Mouse (Mus musculus) embryonic facial prominence, embryonic 11.5 days (tissue): ENCODE measurements around the gene Smu1. TPM values are rescaled to one million over a fixed set of nuclear protein-coding genes. Genes with fewer than 3 reads are reported as not detected.

ENCODE experiments used
- ATAC-seq: fragments of 200-750 bp; cut with Nextera tagmentation; replicated peaks from 2 replicates; pipeline ENCODE4 v1.8.0; 2017; ENCODE audit warnings: low read depth; ENCODE audit not compliant: insufficient number of reproducible peaks, low FRiP score, low TSS enrichment
- DNase-seq: peaks from one replicate; pipeline ENCODE4 v3.0.0-alpha.2; 2015; ENCODE audit warnings: low spot score
- H3K27ac ChIP-seq: fragments of 300-500 bp; sonication (generic); replicated peaks from 2 replicates; pipeline ENCODE4 v1.5.1; 2014; ENCODE audit warnings: mild to moderate bottlenecking, low read depth, low read length, control low read depth
- H3K27me3 ChIP-seq: fragments of 300-500 bp; sonication (generic); 2 replicates; pipeline ENCODE4 v1.6.1; 2014; ENCODE audit warnings: mild to moderate bottlenecking, low read length, moderate library complexity, mixed read lengths; ENCODE audit not compliant: control insufficient read depth, insufficient read depth
- H3K36me3 ChIP-seq: fragments of 300-500 bp; sonication (generic); replicated peaks from 2 replicates; pipeline ENCODE4 v1.6.1; 2014; ENCODE audit warnings: low read depth, mild to moderate bottlenecking, low read length, moderate library complexity, mixed read lengths; ENCODE audit not compliant: control insufficient read depth, insufficient read depth
- H3K4me1 ChIP-seq: fragments of 300-500 bp; sonication (generic); 2 replicates; pipeline ENCODE4 v1.6.1; 2014; ENCODE audit warnings: low read length, mixed read lengths; ENCODE audit not compliant: control insufficient read depth, insufficient read depth
- H3K4me2 ChIP-seq: fragments of 300-500 bp; sonication (generic); 2 replicates; pipeline ENCODE4 v1.6.1; 2014; ENCODE audit warnings: low read depth, mild to moderate bottlenecking, control low read depth, low read length, moderate library complexity
- H3K4me3 ChIP-seq: fragments of 300-500 bp; sonication (generic); 2 replicates; pipeline ENCODE4 v1.5.1; 2014; ENCODE audit warnings: low read depth, low read length, control low read depth
- H3K9ac ChIP-seq: fragments of 300-500 bp; sonication (generic); replicated peaks from 2 replicates; pipeline ENCODE4 v1.6.1; 2014; ENCODE audit warnings: mild to moderate bottlenecking, control low read depth, low read length
- H3K9me3 ChIP-seq: fragments of 300-500 bp; sonication (generic); replicated peaks from 2 replicates; pipeline ENCODE4 v1.6.1; 2016; ENCODE audit warnings: mild to moderate bottlenecking, low read length, inconsistent platforms, mixed read lengths; ENCODE audit not compliant: control insufficient read depth
- WGBS: fragments of 180-500 bp; shearing (Covaris S2); extraction: QIAGEN DNeasy Blood & Tissue Kit; methylation state at CpG from one replicate; pipeline ENCODE4 v1.1.7; 2014; 5-methylcytosine and 5-hydroxymethylcytosine counted together
- polyA plus RNA-seq: library from polyadenylated mRNA; unstranded; fragments of >200 nt; fragmentation: Nextera tagmentation; extraction: Ambion mirVana; gene quantifications from 2 replicates; pipeline ENCODE4 v1.2.1, GENCODE M21; 2014

Smu1 gene
- polyA plus RNA-seq, 1 experiment from 2014 or later = 203 TPM

DNA sequence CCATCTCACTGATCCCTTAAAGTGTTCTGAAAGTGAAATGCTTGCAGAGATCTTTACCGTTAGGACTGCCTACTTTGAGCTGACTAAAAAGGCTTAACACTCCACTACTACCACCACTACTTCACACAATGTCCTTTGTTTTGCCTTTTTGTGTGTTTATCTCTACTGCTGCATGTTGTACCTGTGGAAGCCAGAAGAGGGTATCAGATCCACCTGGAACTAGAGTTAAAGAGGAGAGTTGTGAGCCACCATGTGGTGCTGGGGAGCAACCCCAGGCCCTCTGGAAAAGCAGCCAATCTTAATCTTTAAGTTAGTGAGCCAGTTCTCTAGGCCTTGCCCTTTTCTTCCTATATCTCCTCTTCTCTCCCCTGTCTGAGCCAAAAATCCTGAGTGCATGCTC, 30.5 kb downstream of the Smu1 start:
- no peak overlapping the region for H3K9ac ChIP-seq
- H3K27me3 ChIP-seq = no peaks in the 10 kb centered on the region
- H3K4me1 ChIP-seq = no peaks in the 10 kb centered on the region
- H3K4me3 ChIP-seq = no peak overlapping the region
- DNase-seq (no peak), ATAC-seq (no peak)
- no peak overlapping the region for H3K27ac ChIP-seq
- H3K9me3 ChIP-seq = no peaks in the 10 kb centered on the region
- peaks cover 12% of the 10 kb centered on the region for H3K36me3 ChIP-seq
- no peak overlapping the region for H3K4me2 ChIP-seq
- WGBS = 92% methylated on average over 1 of the region's 1 CpGs

DNA sequence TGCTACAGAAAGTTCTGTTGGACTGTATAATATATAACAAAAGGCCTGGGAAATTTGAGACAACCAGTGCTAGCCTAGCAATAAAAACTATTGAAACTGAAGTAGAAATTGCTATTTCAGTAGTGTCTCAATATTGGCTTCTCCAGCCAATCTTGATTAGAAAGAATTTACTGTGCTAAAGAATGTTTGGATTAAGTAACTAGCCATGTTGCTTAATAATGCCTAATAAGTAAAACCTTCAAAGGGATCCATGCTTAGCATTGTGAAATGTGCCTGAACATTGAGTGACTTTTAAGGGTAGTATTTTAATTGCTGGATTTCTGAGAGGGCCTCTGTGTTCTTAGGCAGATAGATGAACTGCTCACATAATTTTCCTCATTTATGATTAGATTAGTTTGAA, 32.2 kb downstream of the Smu1 start:
- H3K36me3 ChIP-seq = peaks cover 10% of the 10 kb centered on the region
- no peak overlapping the region for H3K9ac ChIP-seq
- DNase-seq (no peak), ATAC-seq (no peak)
- H3K27me3 ChIP-seq = no peaks in the 10 kb centered on the region
- H3K9me3 ChIP-seq = no peaks in the 10 kb centered on the region
- no peak overlapping the region for H3K4me3 ChIP-seq
- H3K4me2 ChIP-seq = no peak overlapping the region
- H3K27ac ChIP-seq = no peak overlapping the region
- no peaks in the 10 kb centered on the region for H3K4me1 ChIP-seq

DNA sequence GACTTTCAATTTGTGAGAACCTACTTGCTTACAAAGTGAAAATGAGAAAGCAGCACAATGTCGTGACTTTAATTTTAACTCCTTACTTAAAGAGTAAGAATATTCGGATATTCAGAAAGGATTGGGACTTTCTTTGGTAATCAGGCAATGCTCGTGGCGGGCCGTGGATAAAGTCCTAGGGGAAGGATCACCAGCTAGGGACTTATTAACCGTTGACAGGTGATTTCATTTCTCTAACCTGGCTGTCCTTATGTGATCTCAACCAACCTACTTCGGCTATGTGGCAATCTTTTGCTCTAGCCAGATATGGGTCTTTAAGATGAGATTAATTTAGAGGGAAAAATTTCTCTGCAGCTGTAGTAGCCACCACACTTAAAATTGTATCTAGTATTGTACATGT, 32.6 kb downstream of the Smu1 start:
- DNase-seq = no peak
- WGBS = 82% methylated on average over 7 of the region's 7 CpGs
- no peak overlapping the region for H3K4me3 ChIP-seq
- H3K27me3 ChIP-seq = no peaks in the 10 kb centered on the region
- peaks cover 6% of the 10 kb centered on the region for H3K36me3 ChIP-seq
- H3K9me3 ChIP-seq = no peaks in the 10 kb centered on the region
- no peaks in the 10 kb centered on the region for H3K4me1 ChIP-seq
- H3K4me2 ChIP-seq = no peak overlapping the region
- no peak overlapping the region for H3K27ac ChIP-seq
- H3K9ac ChIP-seq = no peak overlapping the region
- no peak for ATAC-seq

GRCm38 (mm10) chr4:40722687-40723460, 34.8 kb downstream of the Smu1 start:
- Histone ChIP-seq H3K36me3 (peaks cover 6% of the 10 kb centered on the region; the same call in 1 of the 2 replicates), H3K4me3 (peak overlapping the region; percentile 88), H3K9me3 (no peaks in the 10 kb centered on the region), H3K27me3 (no peaks in the 10 kb centered on the region), H3K9ac (peak overlapping the region; percentile 98), H3K4me1 (no peaks in the 10 kb centered on the region), H3K4me2 (peak overlapping the region; percentile 51), H3K27ac (peak overlapping the region; percentile 99)
- ATAC-seq = peak; percentile 90
- under 1% methylated on average over 54 of the region's 62 CpGs for WGBS
- peak; percentile 79 for DNase-seq

- under 1% methylated on average over 47 of the region's 54 CpGs for WGBS
- Histone ChIP-seq H3K9me3 (no peaks in the 10 kb centered on the region), H3K36me3 (peaks cover 3% of the 10 kb centered on the region; the same call in 1 of the 2 replicates), H3K4me2 (peak within 1 kb of the TSS; percentile 51), H3K27ac (peak within 1 kb of the TSS; percentile 99), H3K4me3 (peak within 1 kb of the TSS; percentile 88), H3K9ac (peak within 1 kb of the TSS; percentile 98), H3K27me3 (no peaks in the 10 kb centered on the region), H3K4me1 (no peaks in the 10 kb centered on the region)
- peak; percentile 90 for ATAC-seq
- DNase-seq = peak; percentile 96
Measured at GRCm38 (mm10) chr4:40722011-40722666, 35.6 kb downstream of the Smu1 start, which contains the start of gene Dnaja1. Gene Dnaja1, plus strand, starts transcription at chr4:40722150.

GRCm38 (mm10) chr4:40720910-40721309, 36.8 kb downstream of the Smu1 start:
- Histone ChIP-seq H3K4me2 (no peak overlapping the region), H3K27ac (no peak overlapping the region), H3K4me1 (no peaks in the 10 kb centered on the region), H3K4me3 (no peak overlapping the region), H3K9me3 (no peaks in the 10 kb centered on the region), H3K27me3 (no peaks in the 10 kb centered on the region), H3K36me3 (no peaks in the 10 kb centered on the region), H3K9ac (peak overlapping the region; percentile 98; the same call in 1 of the 2 replicates)
- WGBS = 93% methylated on average over 8 of the region's 8 CpGs
- ATAC-seq (no peak), DNase-seq (no peak)

DNA sequence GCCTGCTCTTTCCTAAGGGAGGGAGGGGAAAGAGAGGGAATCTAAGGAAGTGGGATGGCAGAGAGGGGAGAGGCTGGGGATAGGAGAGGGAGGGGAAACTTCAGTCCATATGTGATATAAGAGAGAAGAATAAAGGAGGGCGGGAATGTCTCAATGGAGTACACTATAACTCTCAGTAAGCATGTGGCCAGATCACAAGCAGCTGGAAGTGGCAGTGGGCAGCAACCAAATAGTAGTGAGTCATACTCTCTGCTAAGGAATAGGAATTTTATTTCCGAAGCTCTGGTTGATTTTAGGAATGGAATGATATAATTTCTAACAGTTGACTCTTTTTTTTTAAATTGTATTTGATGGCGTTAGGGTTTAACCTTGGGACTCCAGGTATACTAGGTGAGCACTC, 40.6 kb downstream of the Smu1 start:
- H3K36me3 ChIP-seq = no peaks in the 10 kb centered on the region
- 92% methylated on average over 3 of the region's 3 CpGs for WGBS
- H3K27ac ChIP-seq = no peak overlapping the region
- H3K4me3 ChIP-seq = no peak overlapping the region
- no peaks in the 10 kb centered on the region for H3K9me3 ChIP-seq
- H3K4me2 ChIP-seq = no peak overlapping the region
- ATAC-seq (no peak), DNase-seq (no peak)
- H3K9ac ChIP-seq = no peak overlapping the region
- no peaks in the 10 kb centered on the region for H3K27me3 ChIP-seq
- H3K4me1 ChIP-seq = no peaks in the 10 kb centered on the region

DNA sequence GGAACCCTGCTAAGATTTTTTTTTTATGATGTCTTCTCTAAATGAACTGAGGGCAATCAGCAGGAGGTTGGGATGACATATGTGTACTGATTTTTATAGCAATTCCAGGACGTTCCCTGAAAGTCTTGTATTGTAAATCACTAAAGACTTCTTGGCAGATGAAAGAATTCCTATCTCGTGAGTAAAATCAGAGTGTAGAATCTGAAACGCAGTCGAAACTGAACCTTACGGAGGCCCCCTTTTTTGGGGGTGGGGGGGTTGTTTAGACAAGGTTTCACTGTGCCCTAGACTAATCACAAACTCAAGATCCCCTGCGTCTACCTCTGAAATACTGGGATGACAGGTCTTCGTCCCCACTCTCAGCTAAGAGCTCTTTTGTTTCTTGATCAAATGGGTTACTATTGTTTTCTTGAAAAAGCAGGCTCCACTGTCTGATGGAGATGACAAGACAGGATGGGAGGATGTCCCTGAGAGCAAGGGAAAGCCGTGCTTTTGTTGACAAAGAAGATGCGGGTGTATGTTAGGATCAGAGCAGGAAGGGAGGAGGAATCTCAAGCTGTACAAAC, 53.9 kb downstream of the Smu1 start:
- WGBS = 31% methylated on average over 9 of the region's 9 CpGs
- Histone ChIP-seq H3K36me3 (no peaks in the 10 kb centered on the region), H3K27ac (peak overlapping the region; percentile 84), H3K4me3 (peak overlapping the region; percentile 59), H3K4me2 (peak overlapping the region; percentile 49), H3K9ac (peak overlapping the region; percentile 62), H3K9me3 (no peaks in the 10 kb centered on the region), H3K4me1 (no peaks in the 10 kb centered on the region), H3K27me3 (no peaks in the 10 kb centered on the region)
- DNase-seq (no peak), ATAC-seq (no peak)
